Mouse (Mus musculus): ENCODE results near the gene Mgat4b.

The Mgat4b gene

DNA sequence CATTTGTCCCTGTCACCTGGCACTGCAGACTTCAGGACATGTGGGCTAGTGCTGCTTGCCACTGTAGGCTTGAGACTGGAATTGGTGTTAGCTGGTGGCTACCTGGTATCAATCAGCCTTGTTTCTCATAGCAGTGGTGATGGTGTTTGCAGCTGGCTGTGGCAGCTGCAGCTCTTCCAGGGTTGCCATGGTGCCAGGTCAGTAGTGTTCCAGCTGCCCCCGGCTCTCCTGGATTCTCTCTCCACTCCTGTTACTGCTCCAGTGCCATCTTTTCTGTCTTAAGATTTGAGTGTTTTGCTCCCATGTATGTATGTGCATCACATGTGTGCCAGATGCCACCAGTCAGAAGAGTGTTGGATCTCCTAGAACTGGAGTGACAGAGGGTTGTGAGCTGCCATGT is 42.7 kb downstream of the Mgat4b start:
- no peak for DNase-seq

- no peak for DNase-seq
These were observed 43.4 kb downstream of the Mgat4b start for GRCm38 (mm10) chr11:50254010-50254580.

DNA sequence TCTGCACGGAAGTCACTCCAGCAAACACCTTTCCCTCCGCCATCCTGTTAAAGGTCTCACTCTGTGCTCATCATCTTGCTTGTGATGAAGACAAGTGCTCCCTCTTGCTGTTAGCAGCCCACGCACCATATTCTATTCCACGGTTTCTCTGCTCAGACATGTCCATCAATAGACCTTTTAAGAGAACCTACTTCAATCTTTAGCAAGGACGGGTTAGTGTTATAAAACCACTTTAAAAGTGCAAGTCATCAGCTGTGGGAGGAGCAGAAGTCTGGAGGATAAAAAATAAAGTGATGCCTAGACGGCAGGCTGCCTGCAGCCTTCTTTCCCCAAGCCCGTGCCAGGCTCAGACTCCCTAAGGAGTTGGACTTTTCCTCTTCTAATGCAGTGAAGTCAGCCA is 45.9 kb downstream of the Mgat4b start:
- DNase-seq = no peak

DNA sequence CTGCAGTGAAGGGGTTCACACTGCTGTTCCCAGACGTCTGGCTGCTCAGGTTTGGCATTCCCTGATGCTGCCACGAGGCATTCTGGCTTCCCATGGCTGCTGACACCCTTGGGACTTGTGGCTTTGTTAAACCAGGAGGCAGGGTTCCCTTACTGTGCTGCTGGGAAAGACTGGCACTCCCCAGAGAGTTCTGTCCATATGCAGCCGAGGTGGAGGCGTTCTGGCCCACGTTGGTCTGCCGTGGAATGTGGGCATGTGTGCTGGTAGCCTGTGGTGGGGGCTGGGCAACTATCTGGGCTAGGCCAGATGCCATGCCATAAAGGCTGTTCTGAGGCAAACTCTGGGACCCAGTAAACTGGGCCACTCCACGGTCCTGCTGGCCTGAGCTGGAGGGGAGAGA is 47.6 kb downstream of the Mgat4b start:
- no peak for DNase-seq

- peak; percentile 23 to 44 for DNase-seq
These were observed 51.3 kb downstream of the Mgat4b start for GRCm38 (mm10) chr11:50262020-50262419.

DNA sequence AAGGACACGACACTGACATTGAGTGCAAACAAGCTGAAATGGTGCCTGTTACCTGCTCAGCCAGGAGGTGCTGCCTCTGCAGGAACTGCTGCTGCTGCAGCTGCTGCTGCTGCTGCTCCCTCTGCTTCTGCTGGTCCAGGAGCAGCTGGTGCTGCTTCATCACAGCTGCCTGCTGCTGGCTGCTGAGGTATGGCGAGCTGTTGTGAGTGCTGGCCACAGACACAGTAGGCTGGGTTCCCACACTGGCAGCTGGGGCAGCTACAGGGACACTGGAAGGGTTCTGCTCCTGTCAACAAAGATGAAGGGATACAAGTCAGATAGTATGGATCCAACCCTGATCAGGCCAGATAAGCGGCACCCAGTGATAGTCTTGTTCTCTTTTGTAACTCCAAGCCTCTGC is 52.5 kb downstream of the Mgat4b start:
- no peak for DNase-seq

DNA sequence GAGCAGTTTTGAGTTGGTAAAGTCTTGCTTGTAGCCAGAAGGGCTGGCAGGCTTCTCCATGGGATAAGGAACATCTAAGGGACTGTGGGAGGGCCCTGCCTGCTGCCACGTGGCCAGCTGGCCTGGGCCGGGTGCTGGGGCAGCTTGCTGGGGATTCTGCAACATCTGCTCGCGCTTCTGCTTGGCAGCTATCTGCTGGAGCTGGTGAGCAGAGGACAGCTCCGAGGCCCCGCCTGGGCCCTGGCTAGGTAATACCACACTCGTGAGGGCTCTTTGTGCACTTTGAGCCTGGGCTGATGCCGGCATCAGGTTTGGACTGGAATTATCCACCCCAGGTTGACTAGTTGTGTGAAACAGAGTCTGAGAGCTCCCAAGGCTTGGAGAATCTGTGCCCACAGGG is 55.2 kb downstream of the Mgat4b start:
- DNase-seq = no peak

GRCm38 (mm10) chr11:50266997-50267396 is 56.3 kb downstream of the Mgat4b start:
- DNase-seq = no peak

DNA sequence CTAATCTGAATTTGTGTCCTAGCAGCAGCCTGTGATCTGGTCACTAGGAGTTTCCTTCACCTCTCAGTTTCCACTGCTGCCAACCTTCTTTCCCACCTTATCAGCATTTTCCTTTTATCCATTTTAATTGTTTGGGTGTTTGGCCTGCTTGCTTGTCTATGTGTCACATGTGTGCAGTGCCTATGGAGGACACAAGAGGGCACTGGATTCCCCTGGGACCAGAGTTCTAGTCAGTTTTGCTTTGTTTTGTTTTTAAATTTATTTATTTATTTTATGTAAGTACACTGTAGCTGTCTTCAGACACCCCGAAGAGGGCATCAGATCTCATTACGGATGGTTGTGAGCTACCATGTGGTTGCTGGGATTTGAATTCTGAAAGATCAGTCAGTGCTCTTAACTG is 58.5 kb downstream of the Mgat4b start:
- DNase-seq = peak; percentile 75 to 79

GRCm38 (mm10) chr11:50269885-50270284 is 59.2 kb downstream of the Mgat4b start:
- DNase-seq = no peak

GRCm38 (mm10) chr11:50272819-50273218 is 62.1 kb downstream of the Mgat4b start:
- no peak for DNase-seq

GRCm38 (mm10) chr11:50275077-50275476 is 64.4 kb downstream of the Mgat4b start:
- no peak for DNase-seq

- DNase-seq = peak; percentile 22 to 36
These were observed 65.0 kb downstream of the Mgat4b start for GRCm38 (mm10) chr11:50275568-50276151.

DNA sequence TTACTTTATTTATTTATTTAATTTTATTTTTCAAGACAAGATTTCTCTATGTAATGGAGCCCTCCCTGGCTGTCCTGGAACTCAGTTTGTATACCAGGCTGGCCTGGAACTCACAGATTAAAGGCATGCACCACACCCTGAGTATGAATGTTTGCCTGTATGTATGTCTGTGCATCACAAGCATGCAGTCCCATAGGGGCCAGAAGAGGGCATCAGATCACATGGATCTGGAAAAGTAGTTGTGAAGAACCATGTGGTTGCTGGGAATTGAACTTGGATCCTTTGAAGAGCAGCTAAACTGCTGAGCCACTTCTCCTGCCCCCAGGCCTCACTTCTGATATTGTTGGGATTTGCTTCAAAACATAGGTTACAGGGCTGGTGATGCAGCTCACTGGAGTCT is 66.3 kb downstream of the Mgat4b start:
- no peak for DNase-seq

GRCm38 (mm10) chr11:50277706-50278105 is 67.0 kb downstream of the Mgat4b start:
- DNase-seq = no peak

DNA sequence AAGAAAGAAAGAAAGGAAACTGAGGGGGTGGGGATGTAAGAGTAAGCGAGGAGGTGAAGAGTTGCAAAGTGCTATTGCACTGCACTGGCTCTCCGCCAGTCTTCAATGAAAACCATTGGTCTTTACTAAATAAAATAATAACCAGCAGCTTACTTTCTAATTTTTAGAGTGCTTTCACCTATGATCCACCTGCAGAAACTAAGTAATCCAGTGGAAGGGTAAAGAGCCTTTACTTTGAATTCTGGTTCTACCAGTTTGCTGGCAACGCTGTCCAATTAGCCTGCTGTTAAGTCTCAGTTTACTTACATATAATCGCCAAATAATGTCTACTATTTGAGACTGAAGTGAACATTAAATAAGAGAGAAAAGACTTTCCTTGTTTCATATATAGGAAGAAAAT is 68.3 kb downstream of the Mgat4b start:
- DNase-seq = no peak

DNA sequence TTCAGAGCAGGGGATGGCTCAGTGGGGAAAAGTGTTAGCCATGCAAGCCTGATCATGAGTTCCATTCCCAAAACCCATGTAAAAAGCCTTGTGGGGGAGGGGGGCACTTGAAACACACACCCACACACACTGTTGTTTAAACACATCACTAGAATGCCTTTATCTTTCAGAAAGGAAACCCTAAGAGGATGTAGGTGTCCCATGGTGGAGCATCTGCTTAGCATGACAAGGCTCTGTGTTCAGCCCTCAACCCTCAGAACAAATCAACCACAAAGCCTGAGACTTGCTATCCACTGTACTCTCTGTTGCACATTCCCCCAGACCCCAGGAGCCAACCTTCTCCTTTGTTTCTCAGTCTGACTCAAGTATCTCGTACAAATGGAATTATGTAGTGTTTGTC is 69.4 kb downstream of the Mgat4b start:
- no peak for DNase-seq

All from B cell, adult 2 months (primary cell).